Mouse (Mus musculus): ENCODE measurements around the gene Olfr339. TPM values are rescaled to one million over a fixed set of nuclear protein-coding genes. Genes with fewer than 3 reads are reported as not detected.
"Not testable (repeated sequence)": the region's sequence is repeated elsewhere in the genome, so short reads cannot be mapped to it uniquely, and the experiment has no call there.

Gene Olfr339
- not detected for total RNA-seq (2021)
- long read RNA-seq, result 0 reads

DNA sequence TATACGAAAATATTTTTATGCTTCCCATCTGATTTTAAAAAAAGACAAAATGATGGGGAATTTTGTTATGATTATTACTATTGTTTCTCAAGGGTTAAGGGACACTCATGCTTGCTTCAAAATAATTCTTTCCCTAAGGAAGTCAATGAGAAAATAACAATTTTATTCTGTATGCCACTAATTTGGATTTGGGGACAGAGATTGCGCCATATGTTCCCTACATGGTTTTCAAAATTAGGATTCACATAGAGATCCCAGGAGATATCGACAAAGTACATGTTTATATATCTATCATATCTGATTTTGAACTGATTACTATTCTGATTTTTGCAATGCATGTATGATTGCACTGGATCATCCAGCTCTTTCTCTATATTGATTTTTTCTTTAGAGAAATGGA, at the start of gene Olfr339:
Gene Olfr339 (plus strand): TSS at position 301 of the 400 bp plus-strand sequence.
- DNase-seq (ENCODE audit: low spot score in 2 of 2), result no peak

- DNase-seq (ENCODE audit: low spot score in 2 of 2), result no peak
Measured at GRCm38 (mm10) chr2:36373219-36373618, 45.5 kb upstream of the Olfr339 start, which contains the start of gene Olfr338. Olfr338 (plus strand) TSS chr2:36373519.

DNA sequence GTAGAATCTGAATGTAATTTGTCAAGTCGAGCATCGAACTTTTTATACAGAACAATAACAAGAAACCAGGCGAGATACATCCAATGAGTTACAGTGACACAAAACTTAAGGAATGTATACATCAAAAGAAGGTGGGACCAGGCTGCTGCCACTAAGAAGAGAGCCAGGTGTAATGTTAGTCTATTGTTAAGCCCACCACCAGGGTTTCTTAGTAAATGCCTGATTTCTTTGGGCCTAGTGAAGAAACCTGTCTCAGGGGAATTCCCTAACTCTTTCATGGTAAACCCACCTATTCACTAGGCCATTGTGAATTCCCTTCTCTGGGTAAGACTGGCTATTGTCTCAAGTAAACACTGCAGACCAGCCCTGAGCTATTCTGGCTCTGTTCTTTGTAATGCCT, 3.6 kb upstream of the Olfr339 start:
- not testable (repeated sequence) for DNase-seq (ENCODE audit: low spot score in 2 of 2)

DNA sequence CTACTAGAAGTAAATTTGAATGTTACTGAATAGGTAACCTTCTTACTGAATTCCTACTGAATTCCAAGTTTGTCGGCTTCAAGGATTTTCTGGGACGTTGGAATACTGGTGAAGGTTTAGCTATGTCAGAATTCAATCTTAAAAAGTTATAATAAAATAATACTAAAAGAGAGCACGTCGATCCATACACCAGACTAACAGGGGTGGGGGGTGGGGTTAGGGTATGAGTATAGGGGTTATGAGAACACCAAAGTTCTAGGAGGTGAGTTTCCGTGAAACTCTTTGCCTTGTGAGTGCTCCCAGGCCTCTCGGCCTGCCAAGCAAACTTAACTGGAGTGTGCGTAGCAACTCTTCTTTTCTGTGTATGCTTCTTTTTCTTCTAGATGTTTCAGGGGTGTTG, 3.2 kb upstream of the Olfr339 start:
- not testable (repeated sequence) for DNase-seq (ENCODE audit: low spot score in 2 of 2)

- no peak for DNase-seq (ENCODE audit: low spot score in 2 of 2)
Measured at GRCm38 (mm10) chr2:36452287-36452686, 33.5 kb downstream of the Olfr339 start, which contains the start of gene Olfr340. Olfr340 (plus strand) TSS chr2:36452587.

- DNase-seq (ENCODE audit: low spot score in 2 of 2), result no peak
Measured at GRCm38 (mm10) chr2:36473634-36474033, 54.9 kb downstream of the Olfr339 start.

Other genes starting within 250 kb of the Olfr339 start
- 10 to 100 TPM; 12.7 to 16.0 TPM for gene Ptgs1, start 188.5 kb upstream of the Olfr339 start, total RNA-seq (2021)
- gene Olfr338, start 45.4 kb upstream of the Olfr339 start, total RNA-seq (2021), result not detected
- not detected for gene Olfr340, start 33.6 kb downstream of the Olfr339 start, total RNA-seq (2021)
- gene Olfr341, start 63.5 kb downstream of the Olfr339 start, total RNA-seq (2021), result not detected
- gene Olfr342, start 106.1 kb downstream of the Olfr339 start, total RNA-seq (2021), result not detected
- not detected for gene Olfr344, start 147.7 kb downstream of the Olfr339 start, total RNA-seq (2021)
- gene Olfr345, start 221.1 kb downstream of the Olfr339 start, total RNA-seq (2021), result not detected

Data from layer of hippocampus, postnatal 10 days (tissue).